Mouse (Mus musculus) inflammation-experienced regulatory T-cells, adult 6 months (primary cell): ENCODE measurements around the gene Arhgdib. TPM values are rescaled to one million over a fixed set of nuclear protein-coding genes. Genes with fewer than 3 reads are reported as not detected.

Source experiments
- ATAC-seq: one replicate; pipeline ENCODE4 v1.8.0; 2017
- polyA plus RNA-seq, 3 experiments: library from polyadenylated mRNA; unstranded; fragments of 100-300 nt; shearing (Covaris generic); gene quantifications; one replicate each; pipeline ENCODE4 v1.2.1; 2017

Gene Arhgdib
- polyA plus RNA-seq, result 1,000 to 10,000 TPM; 2,255 to 2,929 (median 2,357) TPM

GRCm38 (mm10) chr6:136941051-136942021 is at the start of gene Arhgdib:
TSS of gene Arhgdib (minus strand) at chr6:136941899.
- ATAC-seq, result peak; percentile 71

GRCm38 (mm10) chr6:136990557-136990956 is 48.9 kb upstream of the Arhgdib start:
- ATAC-seq, result no peak

GRCm38 (mm10) chr6:136989824-136990497 is 48.3 kb upstream of the Arhgdib start:
- no peak for ATAC-seq

- no peak for ATAC-seq
Measured at GRCm38 (mm10) chr6:136988536-136989060, 46.9 kb upstream of the Arhgdib start.

- ATAC-seq, result no peak
Measured at GRCm38 (mm10) chr6:136986718-136987117, 45.0 kb upstream of the Arhgdib start.

- ATAC-seq, result no peak
Measured at GRCm38 (mm10) chr6:136986019-136986418, 44.3 kb upstream of the Arhgdib start.

- no peak for ATAC-seq
Measured at GRCm38 (mm10) chr6:136983201-136983600, 41.5 kb upstream of the Arhgdib start.

- ATAC-seq, result no peak
Measured at GRCm38 (mm10) chr6:136982581-136982980, 40.9 kb upstream of the Arhgdib start.

- peak; percentile 73 for ATAC-seq
Measured at GRCm38 (mm10) chr6:136980331-136980746, 38.6 kb upstream of the Arhgdib start.

GRCm38 (mm10) chr6:136979274-136980082 is 37.8 kb upstream of the Arhgdib start:
- ATAC-seq, result peak; percentile 49

GRCm38 (mm10) chr6:136968877-136969276 is 27.2 kb upstream of the Arhgdib start:
- ATAC-seq, result peak; percentile 30

- ATAC-seq, result peak; percentile 26
Measured at GRCm38 (mm10) chr6:136967466-136967865, 25.8 kb upstream of the Arhgdib start.

- no peak for ATAC-seq
Measured at GRCm38 (mm10) chr6:136965912-136966311, 24.2 kb upstream of the Arhgdib start.

GRCm38 (mm10) chr6:136964609-136965510 is 23.2 kb upstream of the Arhgdib start:
- ATAC-seq, result peak; percentile 74

GRCm38 (mm10) chr6:136962957-136963356 is 21.3 kb upstream of the Arhgdib start:
- ATAC-seq, result no peak

- ATAC-seq, result no peak
Measured at GRCm38 (mm10) chr6:136959131-136959530, 17.4 kb upstream of the Arhgdib start.

GRCm38 (mm10) chr6:136957062-136957461 is 15.4 kb upstream of the Arhgdib start:
- ATAC-seq, result no peak

- no peak for ATAC-seq
Measured at GRCm38 (mm10) chr6:136955240-136955639, 13.5 kb upstream of the Arhgdib start.

- ATAC-seq, result no peak
Measured at GRCm38 (mm10) chr6:136954715-136955114, 13.0 kb upstream of the Arhgdib start.

- ATAC-seq, result no peak
Measured at GRCm38 (mm10) chr6:136954192-136954591, 12.5 kb upstream of the Arhgdib start.

GRCm38 (mm10) chr6:136952930-136953329 is 11.2 kb upstream of the Arhgdib start:
- ATAC-seq, result no peak
